Mouse (Mus musculus) limb, embryonic 12.5 days (tissue): ENCODE measurements around the gene Hist1h2bb. TPM values are rescaled to one million over a fixed set of nuclear protein-coding genes. Genes with fewer than 3 reads are reported as not detected.
"Not testable (repeated sequence)": the region's sequence is repeated elsewhere in the genome, so short reads cannot be mapped to it uniquely, and the experiment has no call there.

Source experiments
- ATAC-seq: fragments of 200-750 bp; cut with Nextera tagmentation; 2 replicates; pipeline ENCODE4 v1.8.0; 2017; ENCODE audit warnings: low read depth, moderate TSS enrichment; ENCODE audit not compliant: insufficient number of reproducible peaks, insufficient read depth, low FRiP score, low TSS enrichment
- H3K27ac ChIP-seq: fragments of 300-500 bp; sonication (generic); 2 replicates; pipeline ENCODE4 v1.5.1; 2016; ENCODE audit warnings: mild to moderate bottlenecking, moderate library complexity
- H3K27me3 ChIP-seq: fragments of 300-500 bp; sonication (generic); 2 replicates; pipeline ENCODE4 v1.6.1; 2016; ENCODE audit warnings: mild to moderate bottlenecking, moderate library complexity
- H3K36me3 ChIP-seq: fragments of 300-500 bp; sonication (generic); 2 replicates; pipeline ENCODE4 v1.6.1; 2016; ENCODE audit warnings: mild to moderate bottlenecking, moderate library complexity
- H3K4me1 ChIP-seq: fragments of 300-500 bp; sonication (generic); replicated peaks from 2 replicates; pipeline ENCODE4 v1.6.1; 2016
- H3K4me2 ChIP-seq: fragments of 300-500 bp; sonication (generic); 2 replicates; pipeline ENCODE4 v1.6.1; 2016; ENCODE audit warnings: mild to moderate bottlenecking, moderate library complexity
- H3K4me3 ChIP-seq: fragments of 300-500 bp; sonication (generic); replicated peaks from 2 replicates; pipeline ENCODE4 v1.5.1; 2016; ENCODE audit warnings: mild to moderate bottlenecking
- H3K9ac ChIP-seq: fragments of 300-500 bp; sonication (generic); replicated peaks from 2 replicates; pipeline ENCODE4 v1.6.1; 2016; ENCODE audit warnings: mild to moderate bottlenecking, moderate library complexity
- H3K9me3 ChIP-seq: fragments of 300-500 bp; sonication (generic); 2 replicates; pipeline ENCODE4 v1.6.1; 2016; ENCODE audit warnings: mild to moderate bottlenecking, moderate library complexity
- WGBS: fragments of 180-500 bp; shearing (Covaris S2); methylation state at CpG from one replicate; pipeline ENCODE4 v1.1.7; 2016; 5-methylcytosine and 5-hydroxymethylcytosine counted together
- polyA plus RNA-seq: library from polyadenylated mRNA; unstranded; fragments of >200 nt; fragmentation: Nextera tagmentation; extraction: Ambion mirVana; gene quantifications from 2 replicates; pipeline ENCODE4 v1.2.1, GENCODE M21; 2016

The Hist1h2bb gene
- 6.3 and 6.7 TPM in 2 replicates for polyA plus RNA-seq

DNA sequence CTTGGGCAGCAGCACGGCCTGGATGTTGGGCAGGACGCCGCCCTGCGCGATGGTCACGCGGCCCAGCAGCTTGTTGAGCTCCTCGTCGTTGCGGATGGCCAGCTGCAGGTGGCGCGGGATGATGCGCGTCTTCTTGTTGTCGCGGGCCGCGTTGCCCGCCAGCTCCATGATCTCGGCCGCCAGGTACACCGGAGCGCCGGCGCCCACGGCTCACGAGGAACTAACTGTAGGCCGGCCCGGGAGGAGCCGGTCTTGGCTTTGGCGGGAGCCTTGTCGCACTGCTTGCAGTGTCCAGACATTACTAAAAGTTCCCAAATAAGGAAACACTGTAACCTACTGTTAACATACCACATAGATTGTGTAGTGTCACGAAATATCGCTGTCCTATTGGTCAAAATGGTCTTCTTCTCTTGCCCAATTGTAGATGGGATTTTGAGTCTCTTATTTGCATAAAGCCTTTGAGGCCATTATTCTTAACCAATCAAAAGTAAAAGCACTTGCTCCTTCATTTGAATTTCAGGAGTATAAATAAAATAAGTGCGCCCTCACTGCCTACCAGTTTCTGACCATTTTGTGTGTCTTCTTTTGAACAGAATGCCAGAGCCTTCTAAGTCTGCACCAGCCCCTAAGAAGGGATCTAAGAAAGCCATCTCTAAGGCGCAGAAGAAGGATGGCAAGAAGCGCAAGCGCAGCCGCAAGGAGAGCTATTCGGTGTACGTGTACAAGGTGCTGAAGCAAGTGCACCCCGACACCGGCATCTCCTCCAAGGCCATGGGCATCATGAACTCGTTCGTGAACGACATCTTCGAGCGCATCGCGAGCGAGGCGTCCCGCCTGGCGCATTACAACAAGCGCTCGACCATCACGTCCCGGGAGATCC lies at the start of gene Hist1h2bb:
TSS of gene Hist1h2bb (plus strand) at position 534 of the 880 bp plus-strand sequence.
- not testable (repeated sequence) for H3K27me3 ChIP-seq, H3K9me3 ChIP-seq, H3K36me3 ChIP-seq
- H3K9ac ChIP-seq = peak within 1 kb of the TSS; percentile 69
- ATAC-seq = peak; percentile 95
- peak within 1 kb of the TSS; percentile 99 for H3K27ac ChIP-seq
- H3K4me1 ChIP-seq = peaks cover 25% of the 10 kb centered on the region; the same call in 1 of the 2 replicates
- peak within 1 kb of the TSS; percentile 66 for H3K4me2 ChIP-seq
- WGBS = under 1% methylated on average over 50 of the region's 58 CpGs
- peak within 1 kb of the TSS; percentile 43 for H3K4me3 ChIP-seq

DNA sequence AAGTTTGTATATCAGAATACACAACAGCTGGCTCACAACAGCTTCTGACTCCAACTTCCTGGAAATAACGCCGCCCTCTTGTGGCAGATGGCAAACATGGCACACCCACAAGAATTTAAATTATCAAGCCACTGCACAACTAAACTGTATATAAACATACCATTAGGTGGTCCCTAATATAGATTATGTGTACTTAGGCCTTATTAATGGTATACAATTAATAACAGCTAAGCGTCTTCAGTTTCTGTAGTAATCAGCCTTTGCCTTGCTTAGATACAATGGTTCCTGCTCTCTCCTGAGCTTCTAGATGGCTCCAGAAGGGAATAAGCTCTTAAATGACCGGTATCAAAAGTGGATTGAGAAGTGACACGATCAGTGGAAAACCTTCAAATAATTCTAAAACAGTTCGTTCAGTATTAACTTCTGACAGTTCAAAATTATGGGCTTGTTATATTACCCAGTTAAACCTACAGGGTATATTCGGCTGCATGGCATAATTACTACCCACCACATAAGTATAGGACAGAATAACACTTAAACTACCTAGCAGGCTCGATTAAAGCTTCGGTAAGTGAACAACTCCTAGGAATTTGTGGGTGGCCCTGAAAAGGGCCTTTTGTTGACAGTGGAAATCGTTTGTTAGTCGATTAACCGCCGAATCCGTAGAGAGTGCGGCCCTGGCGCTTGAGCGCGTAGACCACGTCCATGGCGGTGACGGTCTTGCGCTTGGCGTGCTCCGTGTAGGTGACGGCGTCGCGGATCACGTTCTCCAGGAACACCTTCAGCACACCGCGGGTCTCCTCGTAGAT lies 48.8 kb upstream of the Hist1h2bb start:
- no peaks in the 10 kb centered on the region for H3K36me3 ChIP-seq
- peak overlapping the region; percentile 47 for H3K4me3 ChIP-seq
- peak; percentile 45 for ATAC-seq
- peaks cover 19% of the 10 kb centered on the region for H3K4me1 ChIP-seq
- H3K9ac ChIP-seq = peak overlapping the region; percentile 70
- no peaks in the 10 kb centered on the region for H3K9me3 ChIP-seq
- peak overlapping the region; percentile 71 for H3K4me2 ChIP-seq
- H3K27ac ChIP-seq = peak overlapping the region; percentile 95
- H3K27me3 ChIP-seq = no peaks in the 10 kb centered on the region
- WGBS = under 1% methylated on average over 27 of the region's 32 CpGs

DNA sequence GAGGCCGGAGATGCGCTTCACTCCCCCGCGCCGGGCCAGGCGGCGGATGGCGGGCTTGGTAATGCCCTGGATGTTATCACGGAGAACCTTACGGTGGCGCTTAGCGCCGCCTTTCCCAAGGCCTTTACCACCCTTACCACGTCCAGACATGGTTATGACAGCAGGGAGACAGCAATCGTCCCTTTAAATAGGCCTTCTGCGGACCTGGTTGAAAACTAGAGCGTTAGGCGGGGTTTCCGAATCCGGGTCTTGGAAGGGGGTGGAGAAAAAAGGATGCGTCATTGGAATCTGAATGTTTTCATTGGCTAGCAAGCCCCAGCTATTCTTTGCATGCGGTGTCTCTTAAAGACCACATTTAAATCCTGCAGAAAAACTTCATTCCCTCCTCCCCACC lies 48.2 kb upstream of the Hist1h2bb start, which contains the start of gene Hist1h4c:
TSS of gene Hist1h4c (minus strand) at position 155 of the 394 bp plus-strand sequence.
- 0% methylated on average over 22 of the region's 22 CpGs for WGBS
- Histone ChIP-seq H3K27ac (peak within 1 kb of the TSS; percentile 95), H3K36me3 (no peaks in the 10 kb centered on the region)

DNA sequence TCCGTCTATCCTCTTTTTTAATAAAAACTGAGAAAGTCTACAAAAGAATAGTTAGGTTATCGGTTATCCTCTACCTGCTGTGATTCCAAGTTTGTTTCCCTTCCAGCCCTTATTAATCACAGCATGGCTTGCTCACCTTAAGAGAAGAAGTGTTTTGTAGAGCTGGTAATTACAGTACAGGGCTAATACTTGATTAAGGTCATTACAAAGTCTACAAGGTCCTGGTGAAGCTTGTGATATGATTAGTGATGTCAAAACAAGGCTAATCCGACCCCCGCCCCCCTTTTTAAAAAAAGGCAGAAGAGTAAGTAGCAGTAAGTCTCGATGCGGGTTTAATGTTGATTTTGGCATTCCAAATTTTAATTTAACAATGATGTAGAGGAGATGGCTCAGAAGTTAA lies 47.5 kb upstream of the Hist1h2bb start:
- Histone ChIP-seq H3K4me1 (peaks cover 19% of the 10 kb centered on the region), H3K4me2 (peak overlapping the region; percentile 37), H3K9me3 (no peaks in the 10 kb centered on the region), H3K27ac (peak overlapping the region; percentile 89), H3K9ac (no peak overlapping the region), H3K27me3 (no peaks in the 10 kb centered on the region), H3K4me3 (no peak overlapping the region), H3K36me3 (no peaks in the 10 kb centered on the region)
- WGBS = 77% methylated on average over 6 of the region's 6 CpGs
- no peak for ATAC-seq

More for the DNA sequence above, 48.2 kb upstream of the Hist1h2bb start, which contains the start of gene Hist1h4c:
- Histone ChIP-seq H3K9me3 (no peaks in the 10 kb centered on the region), H3K27me3 (no peaks in the 10 kb centered on the region), H3K9ac (peak within 1 kb of the TSS; percentile 70), H3K4me2 (peak within 1 kb of the TSS; percentile 71), H3K4me1 (peaks cover 19% of the 10 kb centered on the region), H3K4me3 (peak within 1 kb of the TSS; percentile 47)
- ATAC-seq = peak; percentile 96

DNA sequence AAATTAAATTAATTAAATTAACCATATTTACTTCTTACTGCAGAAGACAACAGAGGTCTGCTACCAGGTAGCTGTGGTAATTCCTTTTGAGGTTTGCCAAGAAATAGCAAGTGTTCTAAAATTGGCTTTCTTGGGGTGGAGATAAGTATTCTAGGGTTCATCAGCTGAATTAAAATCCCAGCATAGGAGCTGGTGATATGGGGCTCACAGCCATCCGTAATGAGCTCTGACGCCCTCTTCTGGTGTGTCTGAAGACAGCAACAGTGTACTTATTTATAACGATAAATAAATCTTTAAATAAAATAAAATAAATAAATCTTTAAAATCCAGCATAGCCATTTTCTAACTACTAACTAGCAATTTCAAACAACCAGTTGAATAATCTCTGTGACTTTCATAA lies 46.8 kb upstream of the Hist1h2bb start:
- H3K4me2 ChIP-seq = no peak overlapping the region
- 71% methylated on average over 3 of the region's 3 CpGs for WGBS
- H3K36me3 ChIP-seq = no peaks in the 10 kb centered on the region
- no peaks in the 10 kb centered on the region for H3K27me3 ChIP-seq
- ATAC-seq = no peak
- H3K4me3 ChIP-seq = no peak overlapping the region
- no peaks in the 10 kb centered on the region for H3K9me3 ChIP-seq
- no peak overlapping the region for H3K27ac ChIP-seq
- no peak overlapping the region for H3K9ac ChIP-seq
- peaks cover 19% of the 10 kb centered on the region for H3K4me1 ChIP-seq

DNA sequence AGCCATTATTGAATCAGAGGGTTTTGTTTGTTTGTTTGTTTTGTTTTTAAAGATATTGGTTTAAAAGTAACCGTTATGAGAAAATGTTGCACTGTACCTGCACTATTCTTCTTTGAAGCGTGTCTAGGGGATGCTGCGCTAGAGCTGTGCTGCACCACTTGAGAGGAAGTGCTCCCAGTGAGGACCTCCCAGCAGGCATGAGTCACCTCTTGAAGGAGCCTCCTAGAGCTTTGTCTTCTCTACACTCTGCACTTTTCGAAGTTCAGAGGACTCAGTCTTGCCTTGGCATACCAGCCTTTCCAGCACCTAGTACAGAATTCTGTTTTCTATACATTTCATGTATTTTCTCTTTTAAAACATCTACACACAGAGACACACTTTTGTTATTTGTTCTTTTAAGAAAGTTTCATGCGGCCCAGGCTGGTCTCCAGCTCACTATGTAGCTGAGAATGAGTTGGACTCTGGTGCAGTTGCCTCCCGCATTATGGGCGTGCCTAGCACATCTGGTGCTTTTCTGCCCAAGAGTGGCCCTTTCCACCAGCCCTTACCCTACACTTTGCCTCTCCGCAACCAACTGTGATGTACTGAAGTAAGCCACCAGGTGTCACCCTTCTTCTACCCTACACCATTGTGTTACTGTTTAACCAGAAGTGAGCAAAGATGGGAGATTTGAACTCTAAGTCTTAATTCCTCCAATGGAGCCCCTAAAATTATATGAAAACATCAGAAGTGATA lies 45.6 kb upstream of the Hist1h2bb start:
- Histone ChIP-seq H3K4me2 (no peak overlapping the region), H3K9me3 (no peaks in the 10 kb centered on the region), H3K9ac (0 out of 2 replicates have a peak overlapping the region, but pooled peaks have one; percentile 18), H3K36me3 (no peaks in the 10 kb centered on the region), H3K4me3 (no peak overlapping the region), H3K4me1 (peaks cover 13% of the 10 kb centered on the region), H3K27me3 (no peaks in the 10 kb centered on the region), H3K27ac (peak overlapping the region; percentile 50; the same call in 1 of the 2 replicates)
- peak; percentile 77 for ATAC-seq
- 38% methylated on average over 8 of the region's 8 CpGs for WGBS

DNA sequence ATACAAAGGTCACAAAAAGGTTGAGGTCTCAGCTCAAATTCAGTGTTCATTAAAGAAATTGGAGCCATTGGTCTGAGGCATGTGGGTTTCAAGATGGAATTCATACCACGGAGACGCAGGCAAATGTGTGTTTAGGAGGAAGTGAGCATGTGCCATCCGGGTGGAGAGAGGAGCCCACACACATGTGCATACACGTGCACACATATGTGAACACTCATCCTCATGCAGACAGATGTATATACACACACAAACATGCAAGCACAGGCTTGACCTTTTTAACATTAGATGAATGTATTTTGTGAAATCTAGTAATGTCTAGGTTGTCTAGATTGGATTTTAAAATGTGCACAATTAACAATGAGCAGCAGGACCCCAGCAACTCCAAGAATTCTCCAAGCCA lies 44.3 kb upstream of the Hist1h2bb start:
- Histone ChIP-seq H3K4me3 (no peak overlapping the region), H3K36me3 (no peaks in the 10 kb centered on the region), H3K27me3 (no peaks in the 10 kb centered on the region), H3K9me3 (no peaks in the 10 kb centered on the region), H3K4me1 (peaks cover 10% of the 10 kb centered on the region), H3K4me2 (no peak overlapping the region), H3K27ac (no peak overlapping the region), H3K9ac (no peak overlapping the region)
- 76% methylated on average over 4 of the region's 4 CpGs for WGBS
- ATAC-seq = no peak

DNA sequence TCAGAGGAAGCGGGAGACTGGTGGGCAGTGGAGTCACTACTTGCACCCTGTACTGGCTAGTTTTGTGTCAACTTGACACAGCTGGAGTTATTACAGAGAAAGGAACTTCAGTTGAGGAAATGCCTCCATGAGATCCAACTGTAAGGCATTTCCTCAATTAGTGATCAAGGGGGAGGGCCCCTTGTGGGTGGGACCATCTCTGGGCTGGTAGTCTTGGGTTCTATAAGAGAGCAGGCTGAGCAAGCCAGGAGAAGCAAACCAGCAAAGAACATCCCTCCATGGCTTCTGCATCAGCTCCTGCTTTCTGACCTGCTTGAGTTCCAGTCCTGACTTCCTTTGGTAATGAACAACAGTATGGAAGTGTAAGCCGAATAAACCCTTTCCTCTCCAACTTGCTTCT lies 43.7 kb upstream of the Hist1h2bb start:
- peaks cover 10% of the 10 kb centered on the region for H3K4me1 ChIP-seq
- not testable (repeated sequence) for H3K27me3 ChIP-seq, H3K36me3 ChIP-seq, H3K27ac ChIP-seq, H3K4me2 ChIP-seq, H3K4me3 ChIP-seq, H3K9ac ChIP-seq, H3K9me3 ChIP-seq, ATAC-seq
- 86% methylated on average over 2 of the region's 2 CpGs for WGBS

DNA sequence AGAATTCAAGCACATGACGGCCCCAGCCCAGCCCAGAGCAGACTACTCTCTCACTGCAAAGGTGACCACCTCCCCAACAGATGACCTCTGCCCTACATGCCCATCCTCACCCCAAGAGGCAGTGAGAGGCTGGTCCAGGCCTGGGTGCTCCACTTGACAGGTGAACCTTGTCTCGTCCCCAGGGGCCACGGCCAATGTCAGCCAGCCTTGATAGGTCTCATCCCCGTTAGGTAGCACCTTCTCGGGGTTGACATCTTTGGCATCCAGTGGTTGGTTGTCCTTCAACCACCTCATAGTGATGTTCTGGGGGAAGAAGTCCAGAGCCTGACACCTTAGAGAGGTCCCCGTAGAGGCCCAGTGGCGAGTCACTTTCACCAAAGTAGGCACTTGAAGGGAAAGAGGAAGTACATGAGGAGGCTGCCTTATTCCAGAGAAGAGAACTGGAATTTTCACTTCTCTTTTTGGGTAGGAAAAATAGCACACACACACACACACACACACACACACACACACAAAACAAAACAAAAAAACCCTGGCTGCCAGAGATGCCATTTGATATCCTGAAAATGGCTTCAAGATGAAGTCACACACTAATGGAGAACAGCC lies 40.7 kb upstream of the Hist1h2bb start:
- Histone ChIP-seq H3K36me3 (no peaks in the 10 kb centered on the region), H3K4me2 (no peak overlapping the region), H3K27ac (no peak overlapping the region), H3K27me3 (no peaks in the 10 kb centered on the region), H3K9ac (no peak overlapping the region), H3K9me3 (no peaks in the 10 kb centered on the region), H3K4me3 (no peak overlapping the region), H3K4me1 (peaks cover 28% of the 10 kb centered on the region)
- no peak for ATAC-seq
- 88% methylated on average over 7 of the region's 7 CpGs for WGBS

DNA sequence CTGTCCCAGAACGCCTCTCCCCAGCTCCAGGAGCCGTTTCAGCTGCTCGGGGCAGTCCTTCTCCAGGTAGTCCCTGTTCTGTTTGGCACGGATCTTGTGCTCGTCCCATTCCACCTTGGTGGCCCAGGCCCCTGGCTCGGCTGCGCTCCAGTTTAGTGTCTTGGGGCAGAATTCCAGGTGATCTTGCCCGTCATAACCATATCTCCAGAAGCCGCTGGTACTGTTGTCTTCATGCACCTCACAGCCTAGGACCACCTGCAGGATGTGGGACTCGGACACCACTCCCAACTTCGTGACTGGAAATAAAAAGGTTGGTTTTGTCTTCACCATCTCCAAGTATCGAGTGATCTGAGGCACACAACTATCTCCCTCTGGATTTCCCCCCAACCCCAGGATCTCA lies 39.8 kb upstream of the Hist1h2bb start:
- Histone ChIP-seq H3K4me1 (peaks cover 27% of the 10 kb centered on the region), H3K36me3 (no peaks in the 10 kb centered on the region), H3K9me3 (no peaks in the 10 kb centered on the region), H3K4me2 (no peak overlapping the region), H3K9ac (no peak overlapping the region), H3K27ac (no peak overlapping the region), H3K27me3 (no peaks in the 10 kb centered on the region), H3K4me3 (no peak overlapping the region)
- ATAC-seq = no peak
- WGBS = 90% methylated on average over 12 of the region's 12 CpGs
